ENCODE assay signal across 7 mouse cellular contexts in genomic region chr2:132292083-132292482, GRCm38 (mm10). TPM values are rescaled to one million over a fixed set of nuclear protein-coding genes. Genes with fewer than 3 reads are reported as not detected.
DNase-seq lines count a peak whose midpoint lies in the region; ATAC-seq lines count a peak whose summit lies in the region.

No protein-coding gene starts in this region.

- peak; percentile 30 for DNase-seq in ovary, adult 18-20 months (ENCODE audit: low spot score)
- no peak for DNase-seq in ovary, postnatal 14 days (ENCODE audit: low spot score)
- peak; percentile 69 to 77 for DNase-seq in cerebellum, postnatal 14 days
- no peak for DNase-seq in kidney, adult 8-10 months
- DNase-seq in thymus, postnatal 0 days (ENCODE audit: low spot score): no peak

- H3K27me3 ChIP-seq in heart, embryonic 16.5 days (ENCODE audit: control insufficient read depth, insufficient read depth, low read length): no peaks in the 10 kb centered on the region
- no peaks in the 10 kb centered on the region for H3K27me3 ChIP-seq in midbrain, embryonic 16.5 days (ENCODE audit: control insufficient read depth, insufficient read depth, low read depth, low read length)

- H3K36me3 ChIP-seq in heart, embryonic 16.5 days (ENCODE audit: control insufficient read depth, insufficient read depth): peaks cover 15% of the 10 kb centered on the region
- peaks cover 5% of the 10 kb centered on the region for H3K36me3 ChIP-seq in midbrain, embryonic 16.5 days (ENCODE audit: control insufficient read depth, insufficient read depth, low read length)

- H3K4me1 ChIP-seq in heart, embryonic 16.5 days (ENCODE audit: control insufficient read depth, insufficient read depth, low read length): peaks cover 36% of the 10 kb centered on the region
- H3K4me1 ChIP-seq in midbrain, embryonic 16.5 days (ENCODE audit: control insufficient read depth, insufficient read depth, low read length): peaks cover 8% of the 10 kb centered on the region

- WGBS in heart, embryonic 16.5 days: 7% methylated on average over 4 of the region's 4 CpGs
- 19% methylated on average over 4 of the region's 4 CpGs for WGBS in midbrain, embryonic 16.5 days

- H3K9ac ChIP-seq in heart, embryonic 16.5 days (ENCODE audit: low read length): no peak overlapping the region
- no peak overlapping the region for H3K9ac ChIP-seq in midbrain, embryonic 16.5 days (ENCODE audit: low read depth, low read length)

- H3K9me3 ChIP-seq in heart, embryonic 16.5 days (replicated peaks; ENCODE audit: control insufficient read depth, low read length): no peaks in the 10 kb centered on the region
- 0 out of 2 replicates have a peak, but pooled peaks cover 3% of the 10 kb centered on the region for H3K9me3 ChIP-seq in midbrain, embryonic 16.5 days (replicated peaks; ENCODE audit: control insufficient read depth, low read length, poor library complexity, severe bottlenecking)

- peak overlapping the region; percentile 54 for H3K27ac ChIP-seq in heart, embryonic 16.5 days (ENCODE audit: low read length)
- H3K27ac ChIP-seq in midbrain, embryonic 16.5 days (ENCODE audit: low read length): 0 out of 2 replicates have a peak overlapping the region, but pooled peaks have one; percentile 1

- peak overlapping the region; percentile 40 for H3K4me2 ChIP-seq in heart, embryonic 16.5 days (ENCODE audit: low read depth, low read length)
- no peak overlapping the region for H3K4me2 ChIP-seq in midbrain, embryonic 16.5 days (ENCODE audit: low read length)

- ATAC-seq in heart, embryonic 16.5 days (replicated peaks; ENCODE audit: extremely low read depth, insufficient read depth, low FRiP score): peak; percentile 81
- ATAC-seq in midbrain, embryonic 16.5 days: 0 out of 2 replicates have a peak, but pooled peaks have one; percentile 41

- H3K4me3 ChIP-seq in heart, embryonic 16.5 days (ENCODE audit: low read length): no peak overlapping the region
- no peak overlapping the region for H3K4me3 ChIP-seq in midbrain, embryonic 16.5 days (ENCODE audit: low read depth, low read length)

RNA-seq across cellular contexts. Expression of gene Cds2, which starts 29.1 kb away (rescaled TPM):
- polyA plus RNA-seq in heart, embryonic 16.5 days (2015; fragmentation: Nextera tagmentation; extraction: Ambion mirVana): 24.6 and 28.2 TPM in 2 replicates
- polyA plus RNA-seq in midbrain, embryonic 16.5 days (2015; fragmentation: Nextera tagmentation; extraction: Ambion mirVana): 40.1 and 40.3 TPM in 2 replicates
- polyA plus RNA-seq in thymus, postnatal 0 days (2015; fragmentation: Nextera tagmentation; extraction: Ambion mirVana): 24.4 and 24.5 TPM in 2 replicates

RNA-seq across cellular contexts. Expression of gene Pcna, which starts 39.0 kb away (rescaled TPM):
- 151 and 206 TPM in 2 replicates for polyA plus RNA-seq in heart, embryonic 16.5 days (2015; fragmentation: Nextera tagmentation; extraction: Ambion mirVana)
- polyA plus RNA-seq in midbrain, embryonic 16.5 days (2015; fragmentation: Nextera tagmentation; extraction: Ambion mirVana): 88.2 and 94.7 TPM in 2 replicates
- polyA plus RNA-seq in thymus, postnatal 0 days (2015; fragmentation: Nextera tagmentation; extraction: Ambion mirVana): 472 and 480 TPM in 2 replicates

RNA-seq across cellular contexts. Expression of gene Tmem230, which starts 44.5 kb away (rescaled TPM):
- polyA plus RNA-seq in heart, embryonic 16.5 days (2015; fragmentation: Nextera tagmentation; extraction: Ambion mirVana): 37.3 and 46.5 TPM in 2 replicates
- polyA plus RNA-seq in midbrain, embryonic 16.5 days (2015; fragmentation: Nextera tagmentation; extraction: Ambion mirVana): 45.4 and 46.6 TPM in 2 replicates
- 41.2 and 45.0 TPM in 2 replicates for polyA plus RNA-seq in thymus, postnatal 0 days (2015; fragmentation: Nextera tagmentation; extraction: Ambion mirVana)

Comparison
In these comparisons a context has a peak if more than half of its experiments do, and no peak if none do; other contexts are left out.
1. DNase-seq: peak in ovary, adult 18-20 months (single experiment) and cerebellum, postnatal 14 days (2 of 2); none in ovary, postnatal 14 days (single experiment), kidney, adult 8-10 months (0 of 2) and thymus, postnatal 0 days (single experiment).